Mouse (Mus musculus): ENCODE measurements around the gene Ssr2. TPM values are rescaled to one million over a fixed set of nuclear protein-coding genes. Genes with fewer than 3 reads are reported as not detected.

Ssr2 gene
- polyA plus RNA-seq, 1 experiment from 2014 or later, result 220 TPM

DNA sequence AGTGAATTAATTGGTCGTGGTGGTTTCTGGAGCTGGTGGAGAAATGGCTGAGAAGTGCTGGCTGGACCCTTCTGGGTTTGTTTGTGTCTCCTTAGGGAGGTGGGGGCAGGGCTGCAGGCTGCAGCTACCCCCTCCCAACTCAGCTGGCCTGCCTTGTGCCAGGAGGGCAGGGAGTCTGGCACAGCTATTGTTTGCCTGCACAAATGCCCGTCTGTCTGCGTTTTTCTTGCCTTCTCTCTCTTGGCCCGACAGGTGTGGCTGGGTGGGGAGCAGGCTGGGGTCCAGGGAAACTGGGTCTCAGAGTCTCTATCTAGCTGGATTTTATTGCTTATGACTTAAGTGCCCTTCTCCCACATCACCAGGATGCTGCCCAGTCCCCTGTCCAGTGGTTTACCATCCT is 48.6 kb downstream of the Ssr2 start:
- DNase-seq (ENCODE audit: low spot score), result no peak
- ATAC-seq (ENCODE audit: insufficient number of reproducible peaks, low FRiP score, low TSS enrichment, low read depth), result no peak
- WGBS, result 41% methylated on average over 4 of the region's 4 CpGs
- Histone ChIP-seq H3K4me2 (ENCODE audit: low read depth, severe bottlenecking) (peak overlapping the region; percentile 63), H3K9me3 (ENCODE audit: control insufficient read depth, low read length) (no peaks in the 10 kb centered on the region), H3K4me1 (ENCODE audit: control insufficient read depth, insufficient read depth, low read length) (peaks cover 15% of the 10 kb centered on the region), H3K36me3 (ENCODE audit: control insufficient read depth, insufficient read depth, low read length) (peaks cover 1% of the 10 kb centered on the region; the same call in 1 of the 2 replicates), H3K9ac (ENCODE audit: low read length) (peak overlapping the region; percentile 35; the same call in 1 of the 2 replicates), H3K4me3 (ENCODE audit: low read depth, low read length) (peak overlapping the region; percentile 62), H3K27me3 (ENCODE audit: control insufficient read depth, insufficient read depth, low read length) (no peaks in the 10 kb centered on the region), H3K27ac (replicated peaks; ENCODE audit: low read depth, low read length) (no peak overlapping the region)

DNA sequence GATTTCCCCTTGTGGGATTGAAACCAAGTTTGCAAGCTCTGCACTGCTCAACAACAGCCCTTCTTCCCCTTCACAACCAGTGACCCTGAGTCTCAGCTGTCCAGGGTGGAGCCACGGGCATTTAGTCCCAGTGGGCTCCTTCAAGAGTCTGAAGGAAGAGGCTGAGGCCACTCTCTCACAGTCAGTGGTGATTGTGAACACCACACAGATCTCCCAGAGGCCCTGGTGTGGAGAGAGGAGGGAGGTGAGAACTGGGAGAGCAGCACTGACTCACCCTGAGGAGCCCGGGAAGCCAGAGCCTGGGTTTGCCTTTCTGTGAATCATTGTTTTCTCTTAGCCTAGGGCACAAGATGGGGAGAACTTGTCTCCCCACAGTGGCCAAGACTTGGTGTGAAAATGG is 49.3 kb downstream of the Ssr2 start:
- no peak overlapping the region for H3K4me3 ChIP-seq (ENCODE audit: low read depth, low read length)

DNA sequence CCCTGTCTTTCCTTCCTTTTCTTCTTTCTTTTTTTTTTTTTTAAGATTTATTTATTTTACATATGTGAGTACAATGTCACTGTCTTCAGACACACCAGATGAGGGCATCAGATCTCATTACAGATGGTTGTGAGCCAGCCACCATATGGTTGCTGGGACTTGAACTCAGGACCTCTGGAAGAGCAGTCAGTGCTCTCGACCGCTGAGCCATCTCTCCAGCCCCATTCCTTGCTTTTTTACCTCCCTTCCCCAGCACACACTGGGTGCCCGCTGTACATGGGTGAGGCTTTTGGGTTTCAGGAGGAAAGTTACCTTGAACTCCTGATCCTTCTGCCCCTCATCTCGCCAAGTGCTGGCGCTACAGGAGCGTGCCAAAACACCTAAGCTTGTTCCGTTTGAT is 49.9 kb downstream of the Ssr2 start:
- no peak overlapping the region for H3K4me2 ChIP-seq (ENCODE audit: low read depth, severe bottlenecking)
- 91% methylated on average over 7 of the region's 7 CpGs for WGBS
- no peak overlapping the region for H3K27ac ChIP-seq (replicated peaks; ENCODE audit: low read depth, low read length)
- peaks cover 11% of the 10 kb centered on the region for H3K4me1 ChIP-seq (ENCODE audit: control insufficient read depth, insufficient read depth, low read length)
- 0 out of 2 replicates have a peak overlapping the region, but pooled peaks have one; percentile 12 for H3K9ac ChIP-seq (ENCODE audit: low read length)
- no peak overlapping the region for H3K4me3 ChIP-seq (ENCODE audit: low read depth, low read length)
- H3K36me3 ChIP-seq (ENCODE audit: control insufficient read depth, insufficient read depth, low read length), result peaks cover 3% of the 10 kb centered on the region; the same call in 1 of the 2 replicates
- ATAC-seq (ENCODE audit: insufficient number of reproducible peaks, low FRiP score, low TSS enrichment, low read depth) (no peak), DNase-seq (ENCODE audit: low spot score) (no peak)
- H3K9me3 ChIP-seq (ENCODE audit: control insufficient read depth, low read length), result no peaks in the 10 kb centered on the region
- no peaks in the 10 kb centered on the region for H3K27me3 ChIP-seq (ENCODE audit: control insufficient read depth, insufficient read depth, low read length)

More for the DNA sequence above, 49.3 kb downstream of the Ssr2 start:
- ATAC-seq (ENCODE audit: insufficient number of reproducible peaks, low FRiP score, low TSS enrichment, low read depth) (no peak), DNase-seq (ENCODE audit: low spot score) (no peak)
- WGBS, result 62% methylated on average over 2 of the region's 2 CpGs
- peaks cover 3% of the 10 kb centered on the region; the same call in 1 of the 2 replicates for H3K36me3 ChIP-seq (ENCODE audit: control insufficient read depth, insufficient read depth, low read length)
- H3K27ac ChIP-seq (replicated peaks; ENCODE audit: low read depth, low read length), result no peak overlapping the region
- H3K27me3 ChIP-seq (ENCODE audit: control insufficient read depth, insufficient read depth, low read length), result no peaks in the 10 kb centered on the region
- peak overlapping the region; percentile 63; the same call in 1 of the 2 replicates for H3K4me2 ChIP-seq (ENCODE audit: low read depth, severe bottlenecking)
- 0 out of 2 replicates have a peak overlapping the region, but pooled peaks have one; percentile 35 for H3K9ac ChIP-seq (ENCODE audit: low read length)
- no peaks in the 10 kb centered on the region for H3K9me3 ChIP-seq (ENCODE audit: control insufficient read depth, low read length)
- H3K4me1 ChIP-seq (ENCODE audit: control insufficient read depth, insufficient read depth, low read length), result peaks cover 15% of the 10 kb centered on the region

DNA sequence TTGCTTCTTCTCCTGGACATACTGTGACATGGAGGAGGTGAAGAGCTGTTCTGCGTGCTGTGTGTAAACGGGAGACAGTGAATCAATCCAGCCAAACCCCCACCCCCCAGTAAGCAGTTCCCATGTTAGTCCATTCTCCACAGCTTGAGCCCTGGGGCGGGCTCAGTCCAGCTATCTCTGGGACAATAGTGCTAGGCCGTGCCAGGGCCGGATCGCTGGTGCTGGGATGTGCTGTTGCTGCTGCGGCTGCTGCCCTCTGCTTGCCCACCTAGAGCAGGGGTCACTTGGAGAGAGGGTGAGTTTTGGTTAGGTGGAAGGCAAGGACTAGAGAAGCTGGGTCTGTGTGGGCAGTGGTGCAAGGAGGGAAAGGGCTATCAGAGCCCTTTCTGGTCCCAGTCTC is 50.6 kb downstream of the Ssr2 start:
- H3K36me3 ChIP-seq (ENCODE audit: control insufficient read depth, insufficient read depth, low read length), result peaks cover 6% of the 10 kb centered on the region; the same call in 1 of the 2 replicates
- H3K27me3 ChIP-seq (ENCODE audit: control insufficient read depth, insufficient read depth, low read length), result no peaks in the 10 kb centered on the region

DNA sequence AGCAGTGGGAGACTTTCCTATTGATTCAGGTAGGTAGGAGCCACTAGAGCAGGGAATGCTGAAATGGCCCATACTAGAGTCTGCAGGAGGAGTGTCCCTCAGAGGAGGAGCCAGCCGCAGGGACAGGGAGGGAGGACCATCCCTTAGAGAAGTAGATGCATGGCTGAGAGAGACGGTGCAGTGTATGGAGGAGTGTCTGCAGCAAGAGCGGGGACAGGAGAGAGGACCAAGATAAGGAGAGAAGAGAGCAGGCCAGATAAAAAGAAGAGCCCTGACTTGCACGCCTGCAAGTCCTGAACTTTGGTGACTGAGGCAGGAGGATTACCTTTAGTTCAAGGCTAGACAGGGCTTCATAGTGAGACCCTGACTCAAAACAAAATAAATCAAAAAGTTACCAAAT is 51.4 kb downstream of the Ssr2 start:
- 61% methylated on average over 4 of the region's 4 CpGs for WGBS
- DNase-seq (ENCODE audit: low spot score) (no peak), ATAC-seq (ENCODE audit: insufficient number of reproducible peaks, low FRiP score, low TSS enrichment, low read depth) (no peak)
- H3K27me3 ChIP-seq (ENCODE audit: control insufficient read depth, insufficient read depth, low read length), result no peaks in the 10 kb centered on the region
- H3K9ac ChIP-seq (ENCODE audit: low read length), result no peak overlapping the region
- no peak overlapping the region for H3K4me2 ChIP-seq (ENCODE audit: low read depth, severe bottlenecking)
- H3K27ac ChIP-seq (replicated peaks; ENCODE audit: low read depth, low read length), result no peak overlapping the region
- H3K4me3 ChIP-seq (ENCODE audit: low read depth, low read length), result no peak overlapping the region
- H3K36me3 ChIP-seq (ENCODE audit: control insufficient read depth, insufficient read depth, low read length), result peaks cover 9% of the 10 kb centered on the region; the same call in 1 of the 2 replicates
- peaks cover 10% of the 10 kb centered on the region for H3K4me1 ChIP-seq (ENCODE audit: control insufficient read depth, insufficient read depth, low read length)
- no peaks in the 10 kb centered on the region for H3K9me3 ChIP-seq (ENCODE audit: control insufficient read depth, low read length)

More for the DNA sequence above, 50.6 kb downstream of the Ssr2 start:
- DNase-seq (ENCODE audit: low spot score), result no peak
- Histone ChIP-seq H3K4me2 (ENCODE audit: low read depth, severe bottlenecking) (no peak overlapping the region), H3K27ac (replicated peaks; ENCODE audit: low read depth, low read length) (no peak overlapping the region), H3K4me3 (ENCODE audit: low read depth, low read length) (no peak overlapping the region), H3K9ac (ENCODE audit: low read length) (peak overlapping the region; percentile 14; the same call in 1 of the 2 replicates), H3K4me1 (ENCODE audit: control insufficient read depth, insufficient read depth, low read length) (peaks cover 10% of the 10 kb centered on the region), H3K9me3 (ENCODE audit: control insufficient read depth, low read length) (no peaks in the 10 kb centered on the region)
- no peak for ATAC-seq (ENCODE audit: insufficient number of reproducible peaks, low FRiP score, low TSS enrichment, low read depth)
- WGBS, result 79% methylated on average over 7 of the region's 7 CpGs

DNA sequence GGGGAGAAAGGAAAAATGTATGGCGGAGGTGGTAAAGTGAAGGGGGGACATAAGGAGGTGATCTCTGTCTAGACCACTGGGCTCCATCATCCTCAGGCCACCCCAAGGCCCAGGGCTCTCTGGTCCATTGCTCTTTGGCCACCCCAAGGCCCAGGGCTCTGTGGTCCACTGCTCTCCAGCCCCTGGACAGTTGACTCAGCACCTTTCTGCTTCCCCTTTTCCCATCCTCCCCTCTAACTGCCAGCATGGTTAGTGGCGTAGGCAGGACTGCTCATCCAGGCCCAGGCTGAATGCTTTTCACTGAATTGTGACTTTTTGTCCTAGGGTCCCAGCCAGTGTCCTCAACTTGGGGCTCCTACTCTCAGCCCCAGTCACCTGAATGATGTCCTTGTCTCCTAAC is 51.9 kb downstream of the Ssr2 start:
- Histone ChIP-seq H3K27ac (replicated peaks; ENCODE audit: low read depth, low read length) (no peak overlapping the region), H3K4me1 (ENCODE audit: control insufficient read depth, insufficient read depth, low read length) (peaks cover 10% of the 10 kb centered on the region), H3K9ac (ENCODE audit: low read length) (no peak overlapping the region), H3K9me3 (ENCODE audit: control insufficient read depth, low read length) (no peaks in the 10 kb centered on the region), H3K4me2 (ENCODE audit: low read depth, severe bottlenecking) (no peak overlapping the region), H3K4me3 (ENCODE audit: low read depth, low read length) (no peak overlapping the region), H3K36me3 (ENCODE audit: control insufficient read depth, insufficient read depth, low read length) (peaks cover 13% of the 10 kb centered on the region; the same call in 1 of the 2 replicates), H3K27me3 (ENCODE audit: control insufficient read depth, insufficient read depth, low read length) (no peaks in the 10 kb centered on the region)
- ATAC-seq (ENCODE audit: insufficient number of reproducible peaks, low FRiP score, low TSS enrichment, low read depth) (no peak), DNase-seq (ENCODE audit: low spot score) (no peak)
- 81% methylated on average over 2 of the region's 2 CpGs for WGBS

- peaks cover 9% of the 10 kb centered on the region for H3K4me1 ChIP-seq (ENCODE audit: control insufficient read depth, insufficient read depth, low read length)
- 82% methylated on average over 4 of the region's 4 CpGs for WGBS
- no peak for DNase-seq (ENCODE audit: low spot score)
These were observed 53.1 kb downstream of the Ssr2 start for GRCm38 (mm10) chr3:88628766-88629165.

GRCm38 (mm10) chr3:88629244-88629643 is 53.6 kb downstream of the Ssr2 start:
- WGBS, result 82% methylated on average over 13 of the region's 13 CpGs
- Histone ChIP-seq H3K9ac (ENCODE audit: low read length) (no peak overlapping the region; the same call in 1 of the 2 replicates), H3K27me3 (ENCODE audit: control insufficient read depth, insufficient read depth, low read length) (no peaks in the 10 kb centered on the region), H3K9me3 (ENCODE audit: control insufficient read depth, low read length) (no peaks in the 10 kb centered on the region), H3K36me3 (ENCODE audit: control insufficient read depth, insufficient read depth, low read length) (peaks cover 23% of the 10 kb centered on the region), H3K4me1 (ENCODE audit: control insufficient read depth, insufficient read depth, low read length) (peaks cover 5% of the 10 kb centered on the region), H3K4me3 (ENCODE audit: low read depth, low read length) (no peak overlapping the region), H3K27ac (replicated peaks; ENCODE audit: low read depth, low read length) (no peak overlapping the region), H3K4me2 (ENCODE audit: low read depth, severe bottlenecking) (no peak overlapping the region)
- no peak for DNase-seq (ENCODE audit: low spot score)
- ATAC-seq (ENCODE audit: insufficient number of reproducible peaks, low FRiP score, low TSS enrichment, low read depth), result no peak

More at GRCm38 (mm10) chr3:88628766-88629165, 53.1 kb downstream of the Ssr2 start:
- Histone ChIP-seq H3K36me3 (ENCODE audit: control insufficient read depth, insufficient read depth, low read length) (peaks cover 18% of the 10 kb centered on the region), H3K27me3 (ENCODE audit: control insufficient read depth, insufficient read depth, low read length) (no peaks in the 10 kb centered on the region), H3K9ac (ENCODE audit: low read length) (no peak overlapping the region; the same call in 1 of the 2 replicates), H3K9me3 (ENCODE audit: control insufficient read depth, low read length) (no peaks in the 10 kb centered on the region), H3K27ac (replicated peaks; ENCODE audit: low read depth, low read length) (no peak overlapping the region), H3K4me3 (ENCODE audit: low read depth, low read length) (no peak overlapping the region), H3K4me2 (ENCODE audit: low read depth, severe bottlenecking) (no peak overlapping the region)
- no peak for ATAC-seq (ENCODE audit: insufficient number of reproducible peaks, low FRiP score, low TSS enrichment, low read depth)

- 78% methylated on average over 9 of the region's 9 CpGs for WGBS
- no peak for DNase-seq (ENCODE audit: low spot score)
- Histone ChIP-seq H3K4me3 (ENCODE audit: low read depth, low read length) (no peak overlapping the region), H3K9ac (ENCODE audit: low read length) (no peak overlapping the region), H3K27me3 (ENCODE audit: control insufficient read depth, insufficient read depth, low read length) (no peaks in the 10 kb centered on the region), H3K4me2 (ENCODE audit: low read depth, severe bottlenecking) (no peak overlapping the region), H3K36me3 (ENCODE audit: control insufficient read depth, insufficient read depth, low read length) (peaks cover 30% of the 10 kb centered on the region), H3K4me1 (ENCODE audit: control insufficient read depth, insufficient read depth, low read length) (no peaks in the 10 kb centered on the region), H3K9me3 (ENCODE audit: control insufficient read depth, low read length) (no peaks in the 10 kb centered on the region), H3K27ac (replicated peaks; ENCODE audit: low read depth, low read length) (no peak overlapping the region)
- peak; percentile 57; the same call in 1 of the 2 replicates for ATAC-seq (ENCODE audit: insufficient number of reproducible peaks, low FRiP score, low TSS enrichment, low read depth)
These were observed 54.3 kb downstream of the Ssr2 start for GRCm38 (mm10) chr3:88630018-88630417.
